Mouse (Mus musculus) heart, postnatal 4 days (tissue): ENCODE measurements around the gene Nrp1. TPM values are rescaled to one million over a fixed set of nuclear protein-coding genes. Genes with fewer than 3 reads are reported as not detected.

Experiments used
- microRNA-seq, 2 experiments: library from miRNA; unstranded; fragments of <30 nt; microRNA quantifications; one replicate each; pipeline ENCODE4 v1.2.0; 2021 to 2022
- total RNA-seq, 2 experiments: library from RNA; stranded (reverse); gene quantifications; 2 replicates each; pipeline ENCODE4 v1.2.3; 2021

Gene Nrp1
- total RNA-seq, 2 experiments from 2014 or later = 153 to 156 TPM

Small RNA genes lying within 50 kb of the gene (microRNA-seq; reads per million reads assigned to microRNA genes)
- 1.0 to 1.4 reads per million in 2 experiments for gene Mir1903
